Comparison of ENCODE assay signal across 13 mouse cellular contexts in genomic region chr14:46800684-46801345, GRCm38 (mm10). TPM values are rescaled to one million over a fixed set of nuclear protein-coding genes. Genes with fewer than 3 reads are reported as not detected.
A peak's percentile ranks its signal among the peaks of the same experiment; 100 is the strongest.
DNase-seq lines count a peak whose midpoint lies in the region; ATAC-seq and TF ChIP-seq lines count a peak whose summit lies in the region.
"Had no signal": no experiment of that assay in that cellular context is flagged by ENCODE, and none has a peak within 500 bp of the region (broad histone marks: within the 10 kb centered on the region; RNA-seq: fewer than 3 reads in every experiment).

No protein-coding gene starts in this region.

- ATAC-seq in liver, embryonic 15.5 days (ENCODE audit: insufficient read depth): peak; percentile 34; the same call in 1 of the 2 replicates
- no peak for ATAC-seq in liver, embryonic 12.5 days
- ATAC-seq in G1E (ENCODE audit: extremely low read depth, insufficient number of reproducible peaks, low FRiP score, poor library complexity, severe bottlenecking): peak; percentile 45; the same call in 1 of the 2 replicates
- ATAC-seq in megakaryocyte, adult 5-6 weeks (ENCODE audit: poor library complexity, severe bottlenecking): peak; percentile 40; the same call in 1 of the 2 replicates
- ATAC-seq in midbrain, embryonic 15.5 days (replicated peaks): no peak
- ATAC-seq in intestine, embryonic 15.5 days: no peak
- ATAC-seq: forebrain, embryonic 16.5 days had no signal

- H3K9me3 ChIP-seq in liver, embryonic 15.5 days (replicated peaks): no peaks in the 10 kb centered on the region
- no peaks in the 10 kb centered on the region for H3K9me3 ChIP-seq in liver, embryonic 12.5 days (replicated peaks)
- H3K9me3 ChIP-seq in G1E (replicated peaks): no peaks in the 10 kb centered on the region
- H3K9me3 ChIP-seq in midbrain, embryonic 15.5 days: no peaks in the 10 kb centered on the region
- H3K9me3 ChIP-seq in intestine, embryonic 15.5 days: no peaks in the 10 kb centered on the region
- H3K9me3 ChIP-seq: embryonic facial prominence, embryonic 13.5 days; heart, embryonic 13.5 days; limb, embryonic 15.5 days had no signal

- no peak overlapping the region for H3K9ac ChIP-seq in liver, embryonic 15.5 days
- no peak overlapping the region for H3K9ac ChIP-seq in liver, embryonic 12.5 days
- H3K9ac ChIP-seq in midbrain, embryonic 15.5 days: no peak overlapping the region
- no peak overlapping the region for H3K9ac ChIP-seq in intestine, embryonic 15.5 days
- H3K9ac ChIP-seq: embryonic facial prominence, embryonic 13.5 days; heart, embryonic 13.5 days; limb, embryonic 15.5 days had no signal

- TF ChIP-seq CTCF in G1E (IDR thresholded peaks at IDR 0.05; ENCODE audit: low read depth, low read length): no peak

- 67% methylated on average over 3 of the region's 3 CpGs for WGBS in liver, embryonic 15.5 days (ENCODE audit: insufficient replicate concordance)
- 72% methylated on average over 3 of the region's 3 CpGs for WGBS in liver, embryonic 12.5 days (ENCODE audit: insufficient replicate concordance)
- WGBS in midbrain, embryonic 15.5 days: 88% methylated on average over 3 of the region's 3 CpGs
- WGBS in intestine, embryonic 15.5 days: 64% methylated on average over 3 of the region's 3 CpGs

- H3K4me2 ChIP-seq in liver, embryonic 15.5 days: peak overlapping the region; percentile 33; the same call in 1 of the 2 replicates
- no peak overlapping the region for H3K4me2 ChIP-seq in liver, embryonic 12.5 days
- no peak overlapping the region for H3K4me2 ChIP-seq in midbrain, embryonic 15.5 days
- H3K4me2 ChIP-seq in intestine, embryonic 15.5 days (replicated peaks): no peak overlapping the region
- H3K4me2 ChIP-seq: embryonic facial prominence, embryonic 13.5 days; heart, embryonic 13.5 days; limb, embryonic 15.5 days had no signal

- H3K36me3 ChIP-seq in liver, embryonic 15.5 days (replicated peaks): no peaks in the 10 kb centered on the region
- peaks cover 15% of the 10 kb centered on the region for H3K36me3 ChIP-seq in liver, embryonic 12.5 days
- peaks cover 48% of the 10 kb centered on the region for H3K36me3 ChIP-seq in G1E (replicated peaks)
- H3K36me3 ChIP-seq in midbrain, embryonic 15.5 days (replicated peaks): 0 out of 2 replicates have a peak, but pooled peaks cover 5% of the 10 kb centered on the region
- H3K36me3 ChIP-seq in intestine, embryonic 15.5 days: no peaks in the 10 kb centered on the region

- DNase-seq in 416B (ENCODE audit: low read depth): peak; percentile 74
- DNase-seq in G1E (ENCODE audit: low spot score): no peak
- DNase-seq: cerebellum, postnatal 36 days; gastrocnemius, postnatal 10 days had no signal

- no peaks in the 10 kb centered on the region for H3K27me3 ChIP-seq in liver, embryonic 15.5 days
- no peaks in the 10 kb centered on the region for H3K27me3 ChIP-seq in liver, embryonic 12.5 days (replicated peaks)
- no peaks in the 10 kb centered on the region for H3K27me3 ChIP-seq in G1E (ENCODE audit: insufficient read depth, low read length)
- H3K27me3 ChIP-seq in midbrain, embryonic 15.5 days (replicated peaks): no peaks in the 10 kb centered on the region
- H3K27me3 ChIP-seq in intestine, embryonic 15.5 days (replicated peaks): no peaks in the 10 kb centered on the region
- H3K27me3 ChIP-seq: embryonic facial prominence, embryonic 13.5 days; heart, embryonic 13.5 days; limb, embryonic 15.5 days had no signal

- H3K4me1 ChIP-seq in liver, embryonic 15.5 days (replicated peaks): peaks cover 12% of the 10 kb centered on the region
- peaks cover 6% of the 10 kb centered on the region; the same call in 1 of the 2 replicates for H3K4me1 ChIP-seq in liver, embryonic 12.5 days
- peaks cover 7% of the 10 kb centered on the region for H3K4me1 ChIP-seq in G1E (ENCODE audit: insufficient read depth, low read depth, low read length)
- H3K4me1 ChIP-seq in midbrain, embryonic 15.5 days: no peaks in the 10 kb centered on the region
- H3K4me1 ChIP-seq in intestine, embryonic 15.5 days (replicated peaks): no peaks in the 10 kb centered on the region
- H3K4me1 ChIP-seq: embryonic facial prominence, embryonic 13.5 days had no signal

- H3K4me3 ChIP-seq in liver, embryonic 15.5 days (replicated peaks): no peak overlapping the region
- no peak overlapping the region for H3K4me3 ChIP-seq in liver, embryonic 12.5 days
- H3K4me3 ChIP-seq in G1E (ENCODE audit: low read depth, low read length): no peak overlapping the region
- no peak overlapping the region for H3K4me3 ChIP-seq in midbrain, embryonic 15.5 days
- no peak overlapping the region for H3K4me3 ChIP-seq in intestine, embryonic 15.5 days (replicated peaks)
- H3K4me3 ChIP-seq: embryonic facial prominence, embryonic 13.5 days; heart, embryonic 13.5 days; limb, embryonic 15.5 days had no signal

- no peak overlapping the region for H3K27ac ChIP-seq in liver, embryonic 15.5 days (replicated peaks)
- H3K27ac ChIP-seq in liver, embryonic 12.5 days: no peak overlapping the region
- H3K27ac ChIP-seq in midbrain, embryonic 15.5 days: no peak overlapping the region
- H3K27ac ChIP-seq in intestine, embryonic 15.5 days: no peak overlapping the region
- H3K27ac ChIP-seq: embryonic facial prominence, embryonic 13.5 days; heart, embryonic 13.5 days; limb, embryonic 15.5 days had no signal

RNA-seq across cellular contexts. Expression of gene Cnih1, which starts 12.6 kb away (rescaled TPM):
- polyA plus RNA-seq in liver, embryonic 15.5 days (2015; fragmentation: Nextera tagmentation; extraction: Ambion mirVana): 79.4 and 80.0 TPM in 2 replicates
- 109 and 116 TPM in 2 replicates for polyA plus RNA-seq in liver, embryonic 12.5 days (2016; fragmentation: Nextera tagmentation; extraction: Ambion mirVana)
- total RNA-seq in G1E (2014; fragmentation: Nextera tagmentation): 51.9 and 61.7 TPM in 2 replicates
- total RNA-seq in G1E (2017): 55.0 and 62.0 TPM in 2 replicates
- polyA plus RNA-seq in G1E (2012): 177 and 216 TPM in 2 replicates
- 100 and 109 TPM in 2 replicates for total RNA-seq in megakaryocyte, adult 5-6 weeks (2015)
- total RNA-seq in megakaryocyte, adult 5-6 weeks (2017): 55.4 and 60.2 TPM in 2 replicates
- 165 and 170 TPM in 2 replicates for polyA plus RNA-seq in midbrain, embryonic 15.5 days (2015; fragmentation: Nextera tagmentation; extraction: Ambion mirVana)
- 203 and 209 TPM in 2 replicates for polyA plus RNA-seq in intestine, embryonic 15.5 days (2015; fragmentation: Nextera tagmentation; extraction: Ambion mirVana)

RNA-seq across cellular contexts. Expression of gene Gmfb, which starts 21.2 kb away (rescaled TPM):
- 22.4 and 23.9 TPM in 2 replicates for polyA plus RNA-seq in liver, embryonic 15.5 days (2015; fragmentation: Nextera tagmentation; extraction: Ambion mirVana)
- 49.6 and 55.3 TPM in 2 replicates for polyA plus RNA-seq in liver, embryonic 12.5 days (2016; fragmentation: Nextera tagmentation; extraction: Ambion mirVana)
- 130 and 131 TPM in 2 replicates for total RNA-seq in G1E (2014; fragmentation: Nextera tagmentation)
- total RNA-seq in G1E (2017): 212 and 243 TPM in 2 replicates
- polyA plus RNA-seq in G1E (2012): 3.0 and 5.2 TPM in 2 replicates
- 76.1 and 87.3 TPM in 2 replicates for total RNA-seq in megakaryocyte, adult 5-6 weeks (2015)
- 88.7 and 89.0 TPM in 2 replicates for total RNA-seq in megakaryocyte, adult 5-6 weeks (2017)
- polyA plus RNA-seq in midbrain, embryonic 15.5 days (2015; fragmentation: Nextera tagmentation; extraction: Ambion mirVana): 113 and 125 TPM in 2 replicates
- 48.7 and 55.4 TPM in 2 replicates for polyA plus RNA-seq in intestine, embryonic 15.5 days (2015; fragmentation: Nextera tagmentation; extraction: Ambion mirVana)

RNA-seq across cellular contexts. Expression of gene Cgrrf1, which starts 31.1 kb away (rescaled TPM):
- polyA plus RNA-seq in liver, embryonic 15.5 days (2015; fragmentation: Nextera tagmentation; extraction: Ambion mirVana): 17.7 and 18.7 TPM in 2 replicates
- polyA plus RNA-seq in liver, embryonic 12.5 days (2016; fragmentation: Nextera tagmentation; extraction: Ambion mirVana): 20.6 and 21.7 TPM in 2 replicates
- total RNA-seq in G1E (2014; fragmentation: Nextera tagmentation) (30.0 and 30.8 TPM in 2 replicates), G1E (2017) (36.0 and 46.4 TPM in 2 replicates)
- polyA plus RNA-seq in G1E (2012): 9.0 and 10.9 TPM in 2 replicates
- total RNA-seq in megakaryocyte, adult 5-6 weeks (2015): 27.7 and 30.3 TPM in 2 replicates
- 25.7 and 29.7 TPM in 2 replicates for total RNA-seq in megakaryocyte, adult 5-6 weeks (2017)
- polyA plus RNA-seq in midbrain, embryonic 15.5 days (2015; fragmentation: Nextera tagmentation; extraction: Ambion mirVana): 17.9 and 20.1 TPM in 2 replicates
- 21.6 and 22.7 TPM in 2 replicates for polyA plus RNA-seq in intestine, embryonic 15.5 days (2015; fragmentation: Nextera tagmentation; extraction: Ambion mirVana)

RNA-seq across cellular contexts. Expression of gene Cdkn3, which starts 40.5 kb away (rescaled TPM):
- 91.3 and 108 TPM in 2 replicates for polyA plus RNA-seq in liver, embryonic 15.5 days (2015; fragmentation: Nextera tagmentation; extraction: Ambion mirVana)
- polyA plus RNA-seq in liver, embryonic 12.5 days (2016; fragmentation: Nextera tagmentation; extraction: Ambion mirVana): 98.8 and 99.0 TPM in 2 replicates
- total RNA-seq in G1E (2014; fragmentation: Nextera tagmentation) (11.2 and 21.7 TPM in 2 replicates), G1E (2017) (20.0 and 25.3 TPM in 2 replicates)
- polyA plus RNA-seq in G1E (2012): 1.4 TPM in 2 replicates
- total RNA-seq in megakaryocyte, adult 5-6 weeks (2015): 87.6 and 98.3 TPM in 2 replicates
- 83.9 and 94.2 TPM in 2 replicates for total RNA-seq in megakaryocyte, adult 5-6 weeks (2017)
- polyA plus RNA-seq in midbrain, embryonic 15.5 days (2015; fragmentation: Nextera tagmentation; extraction: Ambion mirVana): 8.6 TPM in 2 replicates
- 59.3 and 60.0 TPM in 2 replicates for polyA plus RNA-seq in intestine, embryonic 15.5 days (2015; fragmentation: Nextera tagmentation; extraction: Ambion mirVana)

Comparison
In these comparisons a context has a peak if more than half of its experiments do, and no peak if none do; other contexts are left out.
1. ATAC-seq: peak in liver, embryonic 15.5 days (single experiment), G1E (single experiment) and megakaryocyte, adult 5-6 weeks (single experiment); none in liver, embryonic 12.5 days (single experiment), midbrain, embryonic 15.5 days (single experiment) and intestine, embryonic 15.5 days (single experiment).